Comparison of ENCODE assay signal across 12 mouse cellular contexts in the genomic region with DNA sequence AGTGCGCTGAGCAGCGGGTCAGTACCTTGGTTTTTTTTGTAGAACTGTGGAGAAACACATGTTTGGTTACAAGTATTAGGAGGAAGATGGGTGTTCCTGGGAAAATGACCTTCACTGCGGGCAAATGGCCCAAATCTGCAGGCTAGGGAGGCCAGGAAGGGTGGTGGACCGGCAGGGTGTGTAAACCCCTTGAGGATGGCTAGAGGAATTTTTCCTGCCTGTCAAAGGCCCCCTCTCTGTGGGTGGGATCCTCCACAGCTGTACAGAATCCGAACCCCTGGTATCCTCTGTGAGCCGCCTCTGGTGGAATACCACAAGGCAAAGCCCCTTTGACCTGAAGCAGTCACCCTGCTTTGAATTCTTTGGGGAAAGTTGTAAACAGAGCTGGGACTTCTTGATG.
A peak's percentile ranks its signal among the peaks of the same experiment; 100 is the strongest.
DNase-seq lines count a peak whose midpoint lies in the region; ATAC-seq lines count a peak whose summit lies in the region.
"Had no signal": no experiment of that assay in that cellular context is flagged by ENCODE, and none has a peak within 500 bp of the region (broad histone marks: within the 10 kb centered on the region; RNA-seq: fewer than 3 reads in every experiment).

No protein-coding gene starts in this region.

- H3K9me3 ChIP-seq in lung, embryonic 16.5 days (ENCODE audit: control insufficient read depth, low read length), result no peaks in the 10 kb centered on the region
- no peaks in the 10 kb centered on the region for H3K9me3 ChIP-seq in heart, embryonic 10.5 days
- H3K9me3 ChIP-seq: forebrain, embryonic 13.5 days; limb, embryonic 10.5 days had no signal

- H3K9ac ChIP-seq in lung, embryonic 16.5 days (ENCODE audit: low read length), result no peak overlapping the region
- H3K9ac ChIP-seq: forebrain, embryonic 13.5 days had no signal

- no peaks in the 10 kb centered on the region for H3K36me3 ChIP-seq in lung, embryonic 16.5 days (ENCODE audit: control insufficient read depth, insufficient read depth, low read length)
- H3K36me3 ChIP-seq in heart, embryonic 10.5 days, result no peaks in the 10 kb centered on the region
- H3K36me3 ChIP-seq: G1E; limb, embryonic 10.5 days had no signal

- no peaks in the 10 kb centered on the region for H3K27me3 ChIP-seq in lung, embryonic 16.5 days (ENCODE audit: control insufficient read depth, insufficient read depth, low read depth, low read length)
- H3K27me3 ChIP-seq in heart, embryonic 10.5 days (ENCODE audit: insufficient read depth, poor library complexity, severe bottlenecking), result no peaks in the 10 kb centered on the region
- H3K27me3 ChIP-seq: forebrain, embryonic 13.5 days had no signal

- ATAC-seq in lung, embryonic 16.5 days (ENCODE audit: low read depth), result peak; percentile 32; the same call in 1 of the 2 replicates
- no peak for ATAC-seq in erythroblast, adult 5-6 weeks (replicated peaks; ENCODE audit: low FRiP score, poor library complexity, severe bottlenecking)
- ATAC-seq: forebrain, embryonic 13.5 days; lung, postnatal 0 days had no signal

- H3K27ac ChIP-seq in lung, embryonic 16.5 days (ENCODE audit: low read length), result peak overlapping the region; percentile 65
- H3K27ac ChIP-seq in heart, embryonic 10.5 days, result peak overlapping the region; percentile 67; the same call in 1 of the 2 replicates
- H3K27ac ChIP-seq: forebrain, embryonic 13.5 days; limb, embryonic 10.5 days had no signal

- 36% methylated on average over 6 of the region's 6 CpGs for WGBS in lung, embryonic 16.5 days
- WGBS in heart, embryonic 10.5 days, result 49% methylated on average over 6 of the region's 6 CpGs

- no peak overlapping the region for H3K4me2 ChIP-seq in lung, embryonic 16.5 days (ENCODE audit: low read depth, low read length)
- H3K4me2 ChIP-seq: forebrain, embryonic 13.5 days had no signal

- peaks cover 28% of the 10 kb centered on the region; the same call in 1 of the 2 replicates for H3K4me1 ChIP-seq in lung, embryonic 16.5 days (replicated peaks; ENCODE audit: control insufficient read depth, insufficient read depth, low read length)
- peaks cover 27% of the 10 kb centered on the region for H3K4me1 ChIP-seq in heart, embryonic 10.5 days
- H3K4me1 ChIP-seq: forebrain, embryonic 13.5 days had no signal

- peak; percentile 28 for DNase-seq in adrenal gland, postnatal 10 days
- no peak for DNase-seq in adrenal gland, postnatal 4 days (ENCODE audit: low spot score in 2 of 2)
- DNase-seq in lung, postnatal 36 days, result no peak
- DNase-seq in heart, embryonic 10.5 days (ENCODE audit: low spot score), result no peak
- peak; percentile 49 for DNase-seq in skeletal muscle tissue, adult 2 months (ENCODE audit: low read depth, low spot score)
- no peak for DNase-seq in right cerebral cortex, adult 2 months (ENCODE audit: low spot score in 2 of 2)

- H3K4me3 ChIP-seq in lung, embryonic 16.5 days (ENCODE audit: low read length), result no peak overlapping the region
- H3K4me3 ChIP-seq in heart, embryonic 10.5 days, result no peak overlapping the region
- H3K4me3 ChIP-seq: forebrain, embryonic 13.5 days; limb, embryonic 10.5 days had no signal

Comparison
In these comparisons a context has a peak if more than half of its experiments do, and no peak if none do; other contexts are left out.
1. DNase-seq: peak in adrenal gland, postnatal 10 days (single experiment) and skeletal muscle tissue, adult 2 months (single experiment); none in adrenal gland, postnatal 4 days (0 of 2), lung, postnatal 36 days (single experiment), heart, embryonic 10.5 days (single experiment) and right cerebral cortex, adult 2 months (0 of 2).